Mouse (Mus musculus): Measurements from ENCODE around the gene Dnttip2. TPM values are rescaled to one million over a fixed set of nuclear protein-coding genes. Genes with fewer than 3 reads are reported as not detected.

Gene Dnttip2
- polyA plus RNA-seq, 1 experiment: 33.5 TPM

DNA sequence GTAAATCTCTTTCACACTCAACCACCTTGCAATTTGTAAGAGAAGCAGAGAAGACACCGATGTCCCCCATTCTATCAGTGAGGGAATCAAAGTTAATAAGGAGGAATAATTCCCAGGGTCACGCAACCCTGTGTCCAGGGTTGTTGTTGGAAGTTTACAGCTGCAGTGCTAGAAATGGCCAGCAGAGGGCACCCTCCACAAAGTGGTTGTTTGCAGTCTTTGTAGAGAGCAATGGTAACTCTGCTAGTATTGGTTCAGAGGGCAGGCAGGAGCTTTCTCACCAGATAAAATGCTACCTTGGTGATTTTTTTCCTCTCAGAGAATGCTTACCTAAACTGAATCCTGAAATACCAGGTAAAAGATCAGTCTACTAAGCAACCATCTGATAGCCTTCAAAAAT lies 37.9 kb downstream of the Dnttip2 start:
- no peaks in the 10 kb centered on the region for H3K4me1 ChIP-seq (ENCODE audit: control insufficient read depth, insufficient read depth, low read length)
- H3K27ac ChIP-seq (ENCODE audit: control insufficient read depth, insufficient read depth, low read depth, low read length, poor library complexity): no peak overlapping the region
- H3K4me3 ChIP-seq (replicated peaks; ENCODE audit: control insufficient read depth, low read depth, low read length): no peak overlapping the region
- peak; percentile 86 for TF ChIP-seq CTCF (IDR thresholded peaks at IDR 0.05; ENCODE audit: control insufficient read depth, insufficient read depth, low read length)
- TF ChIP-seq POLR2A (IDR thresholded peaks at IDR 0.05; ENCODE audit: borderline replicate concordance, control insufficient read depth, low read depth, low read length): no peak
- WGBS: 30% methylated on average over 2 of the region's 2 CpGs

DNA sequence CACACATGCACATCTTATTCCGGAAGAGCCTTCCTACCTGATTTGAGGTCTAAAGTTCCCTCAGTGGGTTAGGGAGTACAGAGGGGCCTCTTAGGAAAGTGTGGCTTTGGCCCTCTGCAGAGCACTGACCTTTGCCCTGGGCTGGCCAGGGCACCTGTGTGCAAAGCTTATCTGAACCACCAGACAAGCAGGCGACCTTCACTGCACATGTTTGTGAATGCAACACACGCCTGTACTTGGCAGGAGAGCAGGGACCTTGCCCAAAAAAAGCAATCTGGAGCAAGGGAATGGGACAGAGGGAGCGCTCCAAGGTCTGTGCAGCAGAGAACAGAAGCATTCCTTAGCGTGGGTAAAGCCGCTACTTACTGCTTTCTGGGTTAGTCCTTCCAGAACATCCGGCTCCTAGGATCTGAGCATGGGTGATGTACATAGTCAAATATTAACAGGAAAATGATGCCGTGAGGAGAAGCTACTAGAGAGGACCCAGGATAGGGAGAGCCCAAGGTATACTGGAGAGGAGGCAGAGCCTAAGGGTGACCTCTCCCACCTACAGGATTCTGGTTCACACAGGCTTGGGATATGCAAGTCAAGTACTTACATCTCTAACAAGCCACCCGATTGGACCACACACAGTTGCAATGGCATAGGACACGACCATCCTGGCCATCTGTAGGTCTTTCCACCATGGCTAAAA lies 38.9 kb downstream of the Dnttip2 start:
- Histone ChIP-seq H3K4me3 (replicated peaks; ENCODE audit: control insufficient read depth, low read depth, low read length) (no peak overlapping the region), H3K4me1 (ENCODE audit: control insufficient read depth, insufficient read depth, low read length) (no peaks in the 10 kb centered on the region), H3K27ac (ENCODE audit: control insufficient read depth, insufficient read depth, low read depth, low read length, poor library complexity) (no peak overlapping the region)
- 85% methylated on average over 10 of the region's 10 CpGs for WGBS
- TF ChIP-seq CTCF (IDR thresholded peaks at IDR 0.05; ENCODE audit: control insufficient read depth, insufficient read depth, low read length): no peak
- TF ChIP-seq POLR2A (IDR thresholded peaks at IDR 0.05; ENCODE audit: borderline replicate concordance, control insufficient read depth, low read depth, low read length): no peak

DNA sequence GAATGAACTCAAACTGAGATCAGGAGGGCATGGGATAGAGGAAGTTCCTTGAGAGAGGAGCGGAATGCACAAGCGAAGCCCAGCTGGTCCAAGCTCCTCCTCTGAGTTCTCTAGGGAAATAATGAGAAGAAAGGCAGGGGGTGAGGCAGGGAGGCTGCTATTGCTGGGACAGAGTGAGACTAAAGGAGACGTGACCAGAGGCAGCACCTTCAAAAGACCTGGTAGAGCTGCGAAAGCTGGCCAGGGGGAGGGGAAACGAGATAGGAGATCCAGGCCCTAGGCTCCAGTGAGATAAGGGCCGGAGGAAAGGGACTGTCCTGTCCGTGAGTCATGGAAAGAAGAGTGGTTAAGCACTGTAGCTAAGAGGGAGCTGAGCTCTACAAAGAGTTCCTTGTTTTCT lies 39.7 kb downstream of the Dnttip2 start:
- Histone ChIP-seq H3K27ac (ENCODE audit: control insufficient read depth, insufficient read depth, low read depth, low read length, poor library complexity) (no peak overlapping the region), H3K4me1 (ENCODE audit: control insufficient read depth, insufficient read depth, low read length) (no peaks in the 10 kb centered on the region), H3K4me3 (replicated peaks; ENCODE audit: control insufficient read depth, low read depth, low read length) (no peak overlapping the region)
- no peak for TF ChIP-seq CTCF (IDR thresholded peaks at IDR 0.05; ENCODE audit: control insufficient read depth, insufficient read depth, low read length)
- no peak for TF ChIP-seq POLR2A (IDR thresholded peaks at IDR 0.05; ENCODE audit: borderline replicate concordance, control insufficient read depth, low read depth, low read length)
- 55% methylated on average over 7 of the region's 7 CpGs for WGBS

DNA sequence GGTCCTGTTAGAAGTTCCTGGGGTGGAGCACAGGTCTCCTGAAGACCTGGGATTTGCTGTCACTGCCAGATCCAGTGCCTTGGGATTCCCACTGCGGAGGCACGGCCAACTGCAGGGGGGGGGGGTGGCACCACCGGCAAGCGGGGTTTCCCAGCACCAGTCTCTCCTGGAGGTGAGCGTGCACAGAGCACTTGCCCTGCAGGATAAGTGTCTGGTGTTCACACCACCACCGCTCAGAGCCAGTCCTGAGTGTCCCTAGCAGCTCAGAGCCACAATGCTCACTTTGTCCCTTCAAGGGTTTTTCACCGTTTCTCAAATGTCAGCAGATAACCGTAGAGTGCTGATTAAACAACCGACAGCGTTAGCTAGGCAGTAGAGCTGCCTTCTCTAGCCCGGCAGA lies 42.4 kb downstream of the Dnttip2 start:
- TF ChIP-seq CTCF (IDR thresholded peaks at IDR 0.05; ENCODE audit: control insufficient read depth, insufficient read depth, low read length) (no peak), POLR2A (IDR thresholded peaks at IDR 0.05; ENCODE audit: borderline replicate concordance, control insufficient read depth, low read depth, low read length) (no peak)
- Histone ChIP-seq H3K27ac (ENCODE audit: control insufficient read depth, insufficient read depth, low read depth, low read length, poor library complexity) (no peak overlapping the region), H3K4me3 (replicated peaks; ENCODE audit: control insufficient read depth, low read depth, low read length) (no peak overlapping the region), H3K4me1 (ENCODE audit: control insufficient read depth, insufficient read depth, low read length) (no peaks in the 10 kb centered on the region)
- WGBS: 62% methylated on average over 11 of the region's 11 CpGs

DNA sequence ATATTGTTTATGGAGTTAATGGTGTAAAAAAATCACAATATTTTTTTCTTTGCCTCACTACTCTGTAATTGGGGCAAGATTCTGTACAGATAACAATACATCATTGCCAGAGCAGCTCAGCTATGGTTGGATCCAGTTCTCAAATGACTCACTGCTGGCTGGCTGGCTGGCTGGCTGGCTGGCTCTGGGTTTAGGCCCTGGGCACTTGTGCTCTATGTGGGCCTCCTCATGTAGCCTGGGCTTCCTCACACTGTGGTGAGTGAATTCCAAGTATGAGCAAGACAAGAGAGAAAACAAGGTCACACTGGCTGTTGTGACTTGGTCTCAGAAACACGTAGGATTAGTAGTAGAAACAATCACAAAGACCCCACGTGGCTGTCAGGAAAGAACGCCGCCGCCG lies 43.2 kb downstream of the Dnttip2 start:
- no peaks in the 10 kb centered on the region; the same call in 1 of the 2 replicates for H3K4me1 ChIP-seq (ENCODE audit: control insufficient read depth, insufficient read depth, low read length)
- no peak overlapping the region for H3K27ac ChIP-seq (ENCODE audit: control insufficient read depth, insufficient read depth, low read depth, low read length, poor library complexity)
- no peak overlapping the region for H3K4me3 ChIP-seq (replicated peaks; ENCODE audit: control insufficient read depth, low read depth, low read length)
- TF ChIP-seq POLR2A (IDR thresholded peaks at IDR 0.05; ENCODE audit: borderline replicate concordance, control insufficient read depth, low read depth, low read length) (no peak), CTCF (IDR thresholded peaks at IDR 0.05; ENCODE audit: control insufficient read depth, insufficient read depth, low read length) (no peak)
- whole genome bisulfite sequencing: 92% methylated on average over 6 of the region's 6 CpGs

DNA sequence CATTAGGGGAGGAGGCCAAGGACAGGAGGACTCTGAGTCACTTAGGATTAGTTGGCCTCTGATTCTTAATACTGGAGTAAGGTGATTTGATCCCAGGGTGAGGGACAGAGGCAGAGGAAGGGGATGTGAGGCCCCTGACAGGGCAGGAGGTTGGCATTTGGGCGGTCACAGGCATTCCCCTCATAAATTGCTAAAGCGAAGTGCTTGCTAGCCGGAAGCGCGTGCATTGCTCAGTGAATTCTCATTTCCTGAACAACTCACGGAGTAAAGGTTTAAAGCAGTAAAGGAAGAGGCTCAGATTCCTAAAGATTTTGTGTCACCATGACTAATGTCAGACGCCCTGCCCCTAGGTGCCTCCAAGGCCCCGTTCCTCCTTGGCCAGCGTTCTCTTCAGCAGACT lies 48.0 kb downstream of the Dnttip2 start:
- H3K4me3 ChIP-seq (replicated peaks; ENCODE audit: control insufficient read depth, low read depth, low read length): no peak overlapping the region
- TF ChIP-seq CTCF (IDR thresholded peaks at IDR 0.05; ENCODE audit: control insufficient read depth, insufficient read depth, low read length): no peak
- no peak for TF ChIP-seq POLR2A (IDR thresholded peaks at IDR 0.05; ENCODE audit: borderline replicate concordance, control insufficient read depth, low read depth, low read length)
- 21% methylated on average over 9 of the region's 9 CpGs for WGBS
- H3K4me1 ChIP-seq (ENCODE audit: control insufficient read depth, insufficient read depth, low read length): peaks cover 2% of the 10 kb centered on the region; the same call in 1 of the 2 replicates
- no peak overlapping the region for H3K27ac ChIP-seq (ENCODE audit: control insufficient read depth, insufficient read depth, low read depth, low read length, poor library complexity)

DNA sequence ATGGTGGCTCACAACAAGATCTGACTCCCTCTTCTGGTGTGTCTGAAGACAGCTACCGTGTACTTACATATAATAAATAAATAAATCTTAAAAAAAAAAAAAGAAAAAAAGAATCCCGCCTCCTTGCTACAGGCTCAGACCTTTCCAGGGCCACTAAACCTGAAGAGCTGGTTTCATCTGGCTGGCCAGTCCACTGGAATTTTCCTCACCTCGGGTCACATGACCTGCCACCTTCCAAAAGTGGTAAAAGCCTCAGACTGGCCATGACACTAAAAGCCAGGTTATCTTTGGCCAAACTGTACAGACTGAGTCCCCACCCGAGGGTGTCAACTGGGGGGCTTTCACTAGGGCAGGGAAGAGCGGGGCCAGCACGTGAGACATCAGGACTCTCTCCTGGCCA lies 49.7 kb downstream of the Dnttip2 start:
- Histone ChIP-seq H3K27ac (ENCODE audit: control insufficient read depth, insufficient read depth, low read depth, low read length, poor library complexity) (no peak overlapping the region), H3K4me1 (ENCODE audit: control insufficient read depth, insufficient read depth, low read length) (peaks cover 2% of the 10 kb centered on the region; the same call in 1 of the 2 replicates), H3K4me3 (replicated peaks; ENCODE audit: control insufficient read depth, low read depth, low read length) (no peak overlapping the region)
- WGBS: 82% methylated on average over 6 of the region's 6 CpGs
- no peak for TF ChIP-seq POLR2A (IDR thresholded peaks at IDR 0.05; ENCODE audit: borderline replicate concordance, control insufficient read depth, low read depth, low read length)

DNA sequence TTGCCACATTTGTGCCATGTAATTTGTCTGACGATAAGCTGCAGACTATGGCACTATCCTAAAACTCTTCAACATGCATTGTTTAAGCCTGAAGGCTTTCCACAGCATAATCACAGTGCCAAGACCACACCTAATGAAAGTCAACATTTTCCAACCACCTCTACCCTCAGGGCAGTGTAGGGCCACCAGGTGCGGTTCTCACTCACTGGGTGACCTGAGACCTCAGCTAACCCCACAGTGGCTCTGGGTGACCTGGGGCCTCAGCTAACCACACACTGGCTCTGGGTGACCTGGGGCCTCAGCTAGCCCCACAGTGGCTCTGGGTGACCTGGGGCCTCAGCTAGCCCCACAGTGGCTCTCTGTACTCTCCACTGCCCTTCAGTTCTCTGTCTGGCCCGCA lies 50.3 kb downstream of the Dnttip2 start:
- H3K4me3 ChIP-seq (replicated peaks; ENCODE audit: control insufficient read depth, low read depth, low read length): no peak overlapping the region
- peaks cover 2% of the 10 kb centered on the region; the same call in 1 of the 2 replicates for H3K4me1 ChIP-seq (ENCODE audit: control insufficient read depth, insufficient read depth, low read length)
- no peak for TF ChIP-seq CTCF (IDR thresholded peaks at IDR 0.05; ENCODE audit: control insufficient read depth, insufficient read depth, low read length)
- no peak for TF ChIP-seq POLR2A (IDR thresholded peaks at IDR 0.05; ENCODE audit: borderline replicate concordance, control insufficient read depth, low read depth, low read length)
- no peak overlapping the region for H3K27ac ChIP-seq (ENCODE audit: control insufficient read depth, insufficient read depth, low read depth, low read length, poor library complexity)
- WGBS: 86% methylated on average over 3 of the region's 3 CpGs

DNA sequence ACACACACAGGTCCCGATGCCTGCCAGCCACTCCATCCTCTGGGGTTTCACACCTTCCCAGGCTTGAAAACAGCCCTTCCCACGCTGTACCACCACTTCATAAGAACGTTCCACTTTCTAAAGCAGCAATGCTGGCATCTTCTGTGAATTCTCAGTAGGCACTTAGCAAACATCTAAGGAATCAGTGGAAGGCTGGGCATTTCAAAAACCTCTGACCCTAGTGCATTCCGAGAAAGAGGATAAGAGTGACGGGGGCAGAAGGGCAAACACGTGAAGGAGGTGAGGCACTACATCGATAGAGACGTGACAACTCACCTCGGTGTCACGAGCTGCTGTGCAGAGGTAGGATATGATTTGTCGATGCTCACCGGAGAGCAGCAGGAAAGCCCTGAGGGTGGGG lies 56.3 kb downstream of the Dnttip2 start:
- no peak overlapping the region for H3K27ac ChIP-seq (ENCODE audit: control insufficient read depth, insufficient read depth, low read depth, low read length, poor library complexity)
- TF ChIP-seq POLR2A (IDR thresholded peaks at IDR 0.05; ENCODE audit: borderline replicate concordance, control insufficient read depth, low read depth, low read length) (no peak), CTCF (IDR thresholded peaks at IDR 0.05; ENCODE audit: control insufficient read depth, insufficient read depth, low read length) (no peak)
- H3K4me3 ChIP-seq (replicated peaks; ENCODE audit: control insufficient read depth, low read depth, low read length): no peak overlapping the region
- H3K4me1 ChIP-seq (ENCODE audit: control insufficient read depth, insufficient read depth, low read length): peaks cover 2% of the 10 kb centered on the region; the same call in 1 of the 2 replicates
- WGBS: 85% methylated on average over 12 of the region's 12 CpGs
